In genomic region chr14:119919177-119919576, GRCm38 (mm10) we compare ENCODE assay signal across 24 mouse cellular contexts.
"Had no signal": no experiment of that assay in that cellular context is flagged by ENCODE, and none has a peak within 500 bp of the region (broad histone marks: within the 10 kb centered on the region; RNA-seq: fewer than 3 reads in every experiment).

No protein-coding gene starts in this region.

- H3K36me3 ChIP-seq: heart, embryonic 13.5 days; heart, embryonic 15.5 days; hindbrain, embryonic 12.5 days; limb, embryonic 13.5 days; limb, embryonic 15.5 days; liver, embryonic 12.5 days had no signal

- H3K4me3 ChIP-seq: heart, adult 2 months; heart, embryonic 13.5 days; heart, embryonic 15.5 days; hindbrain, embryonic 12.5 days; limb, embryonic 13.5 days; limb, embryonic 15.5 days; liver, embryonic 12.5 days had no signal

- H3K9me3 ChIP-seq: heart, embryonic 13.5 days; heart, embryonic 15.5 days; hindbrain, embryonic 12.5 days; limb, embryonic 13.5 days; limb, embryonic 15.5 days; liver, embryonic 12.5 days had no signal

- ATAC-seq: forebrain, postnatal 0 days; hindbrain, embryonic 16.5 days; intestine, embryonic 16.5 days; liver, embryonic 12.5 days had no signal

- H3K27me3 ChIP-seq: heart, embryonic 13.5 days; heart, embryonic 15.5 days; hindbrain, embryonic 12.5 days; limb, embryonic 13.5 days; limb, embryonic 15.5 days; liver, embryonic 12.5 days had no signal

- H3K4me2 ChIP-seq: heart, embryonic 11.5 days; heart, embryonic 13.5 days; heart, embryonic 15.5 days; hindbrain, embryonic 12.5 days; hindbrain, embryonic 14.5 days; limb, embryonic 13.5 days; limb, embryonic 15.5 days; liver, embryonic 12.5 days had no signal

- H3K4me1 ChIP-seq: heart, embryonic 13.5 days; heart, embryonic 15.5 days; hindbrain, embryonic 12.5 days; limb, embryonic 13.5 days; limb, embryonic 15.5 days; liver, embryonic 12.5 days had no signal

- DNase-seq: forebrain, postnatal 0 days; gastrocnemius, postnatal 14 days; gastrocnemius, postnatal 36 days; heart, adult 11 months; heart, adult 2 months; heart, postnatal 14 days; heart, postnatal 36 days; kidney, adult 11 months; kidney, adult 9 months; kidney, postnatal 36 days; layer of hippocampus, adult 9-11 months; layer of hippocampus, postnatal 36 days; left cerebral cortex, postnatal 4 days had no signal

- H3K27ac ChIP-seq: heart, adult 2 months; heart, embryonic 13.5 days; heart, embryonic 15.5 days; hindbrain, embryonic 12.5 days; hindbrain, embryonic 14.5 days; limb, embryonic 13.5 days; limb, embryonic 15.5 days; liver, embryonic 12.5 days; liver, embryonic 14.5 days had no signal

- H3K9ac ChIP-seq: forebrain, postnatal 0 days; heart, embryonic 13.5 days; heart, embryonic 15.5 days; hindbrain, embryonic 12.5 days; hindbrain, embryonic 14.5 days; limb, embryonic 13.5 days; limb, embryonic 15.5 days; liver, embryonic 12.5 days; liver, embryonic 14.5 days had no signal
